Mouse (Mus musculus) G1E (cell line): ENCODE measurements around the gene Nsun2.

Experiments used
- CTCF ChIP-seq: IDR thresholded peaks from 2 replicates; pipeline ENCODE4 v1.5.1; 2012; ENCODE audit warnings: low read depth, low read length, inconsistent platforms, mixed read lengths
- GATA1 ChIP-seq: IDR thresholded peaks from 2 replicates; pipeline ENCODE4 v1.6.1; 2012; ENCODE audit warnings: borderline replicate concordance, low read length, inconsistent platforms, mixed read lengths

- TF ChIP-seq CTCF (no peak), GATA1 (no peak)
These were observed at the start of gene Nsun2 for GRCm38 (mm10) chr13:69533405-69534333.
